Mouse (Mus musculus) mesoderm, embryonic 11.5 days (tissue): ENCODE data around the gene Padi6.
A peak's percentile ranks its signal among the peaks of the same experiment; 100 is the strongest.

Experiments
- DNase-seq: peaks from one replicate; pipeline ENCODE4 v3.0.0-alpha.2; 2012; ENCODE audit warnings: low read depth, low spot score

The Padi6 gene

GRCm38 (mm10) chr4:140708297-140708927 lies 34.0 kb downstream of the Padi6 start:
- DNase-seq = no peak

GRCm38 (mm10) chr4:140707615-140708014 lies 34.8 kb downstream of the Padi6 start:
- DNase-seq = no peak

GRCm38 (mm10) chr4:140704166-140704565 lies 38.3 kb downstream of the Padi6 start:
- no peak for DNase-seq

GRCm38 (mm10) chr4:140703636-140704035 lies 38.8 kb downstream of the Padi6 start:
- no peak for DNase-seq

- DNase-seq = peak; percentile 89
Measured at GRCm38 (mm10) chr4:140702611-140703327, 39.7 kb downstream of the Padi6 start.

GRCm38 (mm10) chr4:140701716-140702561 lies 40.5 kb downstream of the Padi6 start:
- peak; percentile 80 for DNase-seq

GRCm38 (mm10) chr4:140701049-140701715 lies 41.3 kb downstream of the Padi6 start:
- DNase-seq = peak; percentile 84

GRCm38 (mm10) chr4:140700269-140701018 lies 42.0 kb downstream of the Padi6 start, which contains the start of gene Rcc2:
TSS of gene Rcc2 (plus strand) at chr4:140700541.
- DNase-seq = no peak

- DNase-seq = peak; percentile 62
Measured at GRCm38 (mm10) chr4:140699441-140700127, 42.9 kb downstream of the Padi6 start.

GRCm38 (mm10) chr4:140695675-140696585 lies 46.5 kb downstream of the Padi6 start:
- no peak for DNase-seq

- DNase-seq = no peak
Measured at GRCm38 (mm10) chr4:140695146-140695545, 47.3 kb downstream of the Padi6 start.

- no peak for DNase-seq
Measured at GRCm38 (mm10) chr4:140694551-140695060, 47.8 kb downstream of the Padi6 start.

GRCm38 (mm10) chr4:140693513-140693912 lies 48.9 kb downstream of the Padi6 start:
- DNase-seq = no peak

GRCm38 (mm10) chr4:140691481-140691880 lies 51.0 kb downstream of the Padi6 start:
- no peak for DNase-seq

- no peak for DNase-seq
Measured at GRCm38 (mm10) chr4:140689873-140690655, 52.4 kb downstream of the Padi6 start.

- DNase-seq = no peak
Measured at GRCm38 (mm10) chr4:140688826-140689425, 53.5 kb downstream of the Padi6 start.

- DNase-seq = no peak
Measured at GRCm38 (mm10) chr4:140688044-140688825, 54.2 kb downstream of the Padi6 start.
